Mouse (Mus musculus): Measurements from ENCODE around the gene Gm45062.
A peak's percentile ranks its signal among the peaks of the same experiment; 100 is the strongest.

The Gm45062 gene

GRCm38 (mm10) chr6:8259004-8259666, at the start of gene Gm45062, which contains the start of the genes Rpa3 and Umad1:
Gene Gm45062 (plus strand): TSS chr6:8259450.
Gene Rpa3 (minus strand): TSS chr6:8259173.
Gene Umad1 (plus strand): TSS chr6:8259288.
- peak; percentile 98 for DNase-seq

GRCm38 (mm10) chr6:8209866-8210186, 49.4 kb upstream of the Gm45062 start:
- DNase-seq = no peak

GRCm38 (mm10) chr6:8210661-8211060, 48.6 kb upstream of the Gm45062 start:
- no peak for DNase-seq

- DNase-seq = no peak
These were observed 32.2 kb upstream of the Gm45062 start for GRCm38 (mm10) chr6:8227035-8227434.

GRCm38 (mm10) chr6:8228596-8228995, 30.7 kb upstream of the Gm45062 start:
- DNase-seq = no peak

GRCm38 (mm10) chr6:8258316-8258715, 934 bp upstream of the Gm45062 start:
- DNase-seq = no peak

- DNase-seq = no peak
These were observed 406 bp downstream of the Gm45062 start for GRCm38 (mm10) chr6:8259667-8260044.

GRCm38 (mm10) chr6:8271047-8271446, 11.8 kb downstream of the Gm45062 start:
- no peak for DNase-seq

GRCm38 (mm10) chr6:8274387-8275054, 15.3 kb downstream of the Gm45062 start:
- peak; percentile 71 for DNase-seq

- DNase-seq = peak; percentile 57
These were observed 15.8 kb downstream of the Gm45062 start for GRCm38 (mm10) chr6:8275098-8275497.

- DNase-seq = no peak
These were observed 17.2 kb downstream of the Gm45062 start for GRCm38 (mm10) chr6:8276431-8276830.

- peak; percentile 31 for DNase-seq
These were observed 19.3 kb downstream of the Gm45062 start for GRCm38 (mm10) chr6:8278426-8279002.

- DNase-seq = no peak
These were observed 24.0 kb downstream of the Gm45062 start for GRCm38 (mm10) chr6:8283255-8283654.

- DNase-seq = no peak
These were observed 26.2 kb downstream of the Gm45062 start for GRCm38 (mm10) chr6:8285401-8285960.

- no peak for DNase-seq
These were observed 26.9 kb downstream of the Gm45062 start for GRCm38 (mm10) chr6:8286146-8286545.

GRCm38 (mm10) chr6:8288755-8289580, 29.7 kb downstream of the Gm45062 start:
- DNase-seq = no peak

GRCm38 (mm10) chr6:8294048-8294784, 35.0 kb downstream of the Gm45062 start:
- peak; percentile 4 for DNase-seq

- no peak for DNase-seq
These were observed 40.0 kb downstream of the Gm45062 start for GRCm38 (mm10) chr6:8299066-8299863.

GRCm38 (mm10) chr6:8307878-8308775, 48.9 kb downstream of the Gm45062 start:
- DNase-seq = no peak

GRCm38 (mm10) chr6:8312554-8312953, 53.3 kb downstream of the Gm45062 start:
- DNase-seq = no peak

Measured in embryo, embryonic 11 days (tissue).